Mouse (Mus musculus) adrenal gland, postnatal 10 days (tissue): Measurements from ENCODE around the gene Tomm34. TPM values are rescaled to one million over a fixed set of nuclear protein-coding genes. Genes with fewer than 3 reads are reported as not detected.
A peak's percentile ranks its signal among the peaks of the same experiment; 100 is the strongest.

Experiments
- DNase-seq: peaks from one replicate; pipeline ENCODE4 v3.0.0; 2021; ENCODE audit warnings: mixed read lengths
- long read RNA-seq, 2 experiments: library from polyadenylated mRNA; stranded (forward); transcript quantifications; one replicate each; pipeline ENCODE4 v2.0.0; 2021
- total RNA-seq, 2 experiments: library from RNA; stranded (reverse); gene quantifications; 2 replicates each; pipeline ENCODE4 v1.2.3; 2021

Gene Tomm34
- 10 to 100 TPM; 24.6 to 29.5 TPM for total RNA-seq
- long read RNA-seq, experiment 1, transcript Tomm34-202 (7 exons, 1,923 nt): major isoform, 12 of 20 reads
- long read RNA-seq, experiment 1, partial matches to known transcripts: 5 of 20 reads
- long read RNA-seq, experiment 1, other reads (novel, unspliced or antisense): 1 of 20 reads
- long read RNA-seq, experiment 2, transcript Tomm34-202 (7 exons, 1,923 nt): major isoform, 19 of 25 reads
- long read RNA-seq, experiment 2, partial matches to known transcripts: 2 of 25 reads
- long read RNA-seq, experiment 2, other reads (novel, unspliced or antisense): 3 of 25 reads

- DNase-seq: peak; percentile 99
These were observed at the start of gene Tomm34 for GRCm38 (mm10) chr2:164070765-164071436. TSS of gene Tomm34 (minus strand) at chr2:164071169.

GRCm38 (mm10) chr2:164119503-164119902 lies 48.5 kb upstream of the Tomm34 start:
- no peak for DNase-seq

GRCm38 (mm10) chr2:164115531-164115930 lies 44.6 kb upstream of the Tomm34 start:
- no peak for DNase-seq

- DNase-seq: no peak
These were observed 43.1 kb upstream of the Tomm34 start for GRCm38 (mm10) chr2:164114051-164114450.

- DNase-seq: no peak
These were observed 40.6 kb upstream of the Tomm34 start for GRCm38 (mm10) chr2:164111546-164111945.

GRCm38 (mm10) chr2:164108501-164108900 lies 37.5 kb upstream of the Tomm34 start:
- no peak for DNase-seq

GRCm38 (mm10) chr2:164107125-164107874 lies 36.3 kb upstream of the Tomm34 start:
- no peak for DNase-seq

GRCm38 (mm10) chr2:164106287-164107035 lies 35.5 kb upstream of the Tomm34 start:
- no peak for DNase-seq

- DNase-seq: peak; percentile 68
These were observed 32.5 kb upstream of the Tomm34 start for GRCm38 (mm10) chr2:164103501-164103900.

GRCm38 (mm10) chr2:164102366-164102765 lies 31.4 kb upstream of the Tomm34 start:
- no peak for DNase-seq

- DNase-seq: no peak
These were observed 31.0 kb upstream of the Tomm34 start for GRCm38 (mm10) chr2:164101936-164102335.

- DNase-seq: no peak
These were observed 27.8 kb upstream of the Tomm34 start for GRCm38 (mm10) chr2:164098603-164099250.

- no peak for DNase-seq
These were observed 23.2 kb upstream of the Tomm34 start for GRCm38 (mm10) chr2:164094152-164094551.

- DNase-seq: no peak
These were observed 18.5 kb upstream of the Tomm34 start for GRCm38 (mm10) chr2:164089508-164089907.

- no peak for DNase-seq
These were observed 16.5 kb upstream of the Tomm34 start for GRCm38 (mm10) chr2:164087416-164088017.

GRCm38 (mm10) chr2:164084342-164084700 lies 13.4 kb upstream of the Tomm34 start:
- DNase-seq: no peak

GRCm38 (mm10) chr2:164083609-164084341 lies 12.8 kb upstream of the Tomm34 start:
- DNase-seq: no peak

- DNase-seq: no peak
These were observed 11.2 kb upstream of the Tomm34 start for GRCm38 (mm10) chr2:164082175-164082574.

GRCm38 (mm10) chr2:164081577-164081976 lies 10.6 kb upstream of the Tomm34 start:
- no peak for DNase-seq

- DNase-seq: no peak
These were observed 8.5 kb upstream of the Tomm34 start for GRCm38 (mm10) chr2:164079488-164079887.

GRCm38 (mm10) chr2:164077875-164078274 lies 6.9 kb upstream of the Tomm34 start:
- DNase-seq: no peak
